Mouse (Mus musculus): ENCODE measurements around the gene Topors.

Topors gene

GRCm38 (mm10) chr4:40250984-40251383 lies 18.7 kb downstream of the Topors start:
- no peak for DNase-seq (ENCODE audit: extremely low spot score, low spot score)

DNA sequence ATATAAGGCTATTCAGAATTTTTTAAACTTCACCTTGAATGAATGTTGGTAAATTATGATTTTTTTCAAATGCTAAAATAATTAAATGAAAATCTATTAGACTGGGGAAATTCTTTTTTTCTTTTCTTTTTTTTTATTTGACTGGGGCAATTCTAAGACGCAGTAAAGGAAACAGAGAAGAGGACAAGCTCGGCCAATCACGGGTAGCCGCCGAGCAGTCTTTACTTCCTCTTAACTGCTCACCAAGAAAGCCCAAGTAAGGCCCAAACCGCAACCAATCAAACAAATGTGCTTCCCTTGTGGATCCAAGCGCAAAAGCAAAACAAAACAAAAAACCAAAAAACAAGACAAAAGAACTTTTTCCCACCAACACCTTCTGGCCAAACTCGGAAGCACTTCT lies 25.6 kb downstream of the Topors start:
- no peak for DNase-seq (ENCODE audit: extremely low spot score, low spot score)

GRCm38 (mm10) chr4:40243006-40243405 lies 26.6 kb downstream of the Topors start:
- DNase-seq (ENCODE audit: extremely low spot score, low spot score): no peak

- DNase-seq (ENCODE audit: extremely low spot score, low spot score): no peak
Measured at GRCm38 (mm10) chr4:40241928-40242327, 27.7 kb downstream of the Topors start.

DNA sequence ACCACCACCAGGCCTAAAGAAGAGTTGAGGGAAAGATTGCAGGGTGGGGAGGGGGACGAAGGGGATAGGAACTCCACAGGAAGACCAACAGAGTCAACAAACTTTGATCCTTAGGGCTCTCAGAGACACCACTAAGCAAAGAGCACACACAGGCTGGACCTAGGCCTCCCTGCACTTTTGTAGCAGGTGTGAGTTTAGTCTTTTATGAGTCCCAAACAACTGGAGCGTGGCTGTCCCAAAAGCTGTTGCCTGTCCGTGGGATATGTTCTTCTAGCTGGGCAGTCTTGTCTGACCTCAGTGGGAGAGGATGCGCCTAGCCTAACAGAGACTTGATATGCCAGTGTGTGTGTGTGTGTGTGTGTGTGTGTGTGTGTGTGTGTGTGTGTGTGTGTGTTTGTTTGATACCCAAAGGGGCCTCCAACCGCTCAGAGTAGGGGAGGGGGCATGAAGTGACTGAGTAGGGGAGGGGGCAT lies 29.3 kb downstream of the Topors start:
- peak; percentile 23 for DNase-seq (ENCODE audit: extremely low spot score, low spot score)

DNA sequence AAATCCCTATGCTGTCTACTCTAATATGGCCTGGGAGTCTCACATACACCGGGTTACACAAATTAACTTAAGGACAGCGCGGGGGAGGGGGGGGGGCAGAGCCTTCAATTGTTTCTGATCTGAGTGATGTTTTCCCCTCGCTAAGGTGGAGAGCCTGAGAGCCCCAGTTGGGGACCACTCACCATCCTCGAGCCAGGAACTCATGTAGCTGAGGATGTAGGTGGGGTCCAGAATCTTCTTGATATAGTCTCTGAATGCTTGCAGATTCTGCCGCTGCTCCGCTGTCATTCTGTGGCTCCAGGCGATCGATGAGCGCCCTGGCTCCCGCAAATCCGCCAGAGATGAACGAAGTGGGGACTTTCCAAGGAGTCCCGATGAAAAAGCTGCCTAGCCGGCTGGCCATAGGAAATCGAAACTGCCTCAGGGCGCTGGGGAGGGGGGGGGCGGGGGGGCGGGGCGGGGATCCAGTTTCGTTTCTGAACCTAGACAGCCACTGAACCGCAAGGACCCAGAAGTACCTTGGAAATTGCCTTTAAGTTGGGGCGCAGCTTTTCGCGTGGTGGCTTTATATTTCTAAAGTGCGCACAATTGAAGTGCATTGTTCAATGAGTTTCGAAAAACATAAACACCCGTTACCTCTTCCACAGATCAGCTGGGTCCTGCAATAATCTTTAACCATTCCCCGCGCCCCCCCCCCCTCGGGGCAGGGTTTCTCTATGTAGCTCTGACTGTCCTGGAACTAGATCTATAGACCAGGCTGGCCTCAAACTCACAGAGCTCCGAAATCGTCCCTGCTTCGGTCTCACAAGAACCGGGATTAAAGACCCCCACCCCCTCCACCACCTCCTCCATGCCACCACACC lies 30.0 kb downstream of the Topors start, which contains the start of gene Ddx58:
Gene Ddx58 (minus strand): TSS at position 420 of the 863 bp plus-strand sequence.
- peak; percentile 45 for DNase-seq (ENCODE audit: extremely low spot score, low spot score)

GRCm38 (mm10) chr4:40238483-40239408 lies 30.9 kb downstream of the Topors start:
- DNase-seq (ENCODE audit: extremely low spot score, low spot score): peak; percentile 30

DNA sequence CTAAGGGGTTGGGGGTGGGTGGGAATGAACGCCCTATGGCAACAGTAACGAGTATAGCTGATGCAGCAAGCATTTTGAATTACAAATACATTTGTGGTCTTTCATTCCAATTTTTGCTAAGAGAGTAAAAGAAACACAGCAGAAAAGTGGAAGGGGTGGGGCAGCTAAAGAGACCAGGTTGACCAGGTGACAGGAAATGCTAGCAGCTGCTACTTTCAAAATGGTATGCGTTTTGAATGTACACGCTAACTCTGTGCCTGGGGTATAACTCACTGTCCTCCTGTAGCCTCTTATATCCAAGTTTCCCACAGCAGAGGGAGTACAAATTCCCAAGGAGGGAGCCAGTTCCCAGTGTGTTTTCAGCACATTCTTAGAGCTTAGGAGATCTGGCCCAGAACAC lies 32.8 kb downstream of the Topors start:
- DNase-seq (ENCODE audit: extremely low spot score, low spot score): no peak

GRCm38 (mm10) chr4:40234256-40234655 lies 35.4 kb downstream of the Topors start:
- DNase-seq (ENCODE audit: extremely low spot score, low spot score): no peak

- DNase-seq (ENCODE audit: extremely low spot score, low spot score): no peak
Measured at GRCm38 (mm10) chr4:40233062-40233664, 36.5 kb downstream of the Topors start.

GRCm38 (mm10) chr4:40229723-40230122 lies 39.9 kb downstream of the Topors start:
- DNase-seq (ENCODE audit: extremely low spot score, low spot score): no peak

DNA sequence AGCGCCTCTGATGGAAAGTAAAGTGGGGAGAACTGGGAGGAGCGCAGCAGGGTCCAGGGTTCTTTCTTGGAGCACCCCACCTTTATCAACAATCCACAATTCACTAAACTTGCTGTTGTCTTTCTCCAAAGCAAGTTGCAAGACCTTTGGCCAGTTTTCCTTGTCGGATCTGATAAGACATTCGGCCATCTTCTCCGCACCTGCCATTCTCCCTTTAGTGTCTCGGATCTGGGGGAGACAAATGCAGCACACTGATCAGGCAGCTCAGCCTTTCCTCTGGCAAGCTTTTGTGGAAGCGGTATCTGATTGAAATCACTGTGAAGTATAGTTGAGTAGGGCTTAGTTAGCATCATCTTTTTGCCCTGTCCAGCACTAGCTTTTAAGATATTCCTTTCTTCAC lies 41.8 kb downstream of the Topors start:
- no peak for DNase-seq (ENCODE audit: extremely low spot score, low spot score)

- no peak for DNase-seq (ENCODE audit: extremely low spot score, low spot score)
Measured at GRCm38 (mm10) chr4:40227131-40227530, 42.5 kb downstream of the Topors start.

GRCm38 (mm10) chr4:40226095-40226494 lies 43.6 kb downstream of the Topors start:
- DNase-seq (ENCODE audit: extremely low spot score, low spot score): no peak

- no peak for DNase-seq (ENCODE audit: extremely low spot score, low spot score)
Measured at GRCm38 (mm10) chr4:40221876-40222585, 47.6 kb downstream of the Topors start.

DNA sequence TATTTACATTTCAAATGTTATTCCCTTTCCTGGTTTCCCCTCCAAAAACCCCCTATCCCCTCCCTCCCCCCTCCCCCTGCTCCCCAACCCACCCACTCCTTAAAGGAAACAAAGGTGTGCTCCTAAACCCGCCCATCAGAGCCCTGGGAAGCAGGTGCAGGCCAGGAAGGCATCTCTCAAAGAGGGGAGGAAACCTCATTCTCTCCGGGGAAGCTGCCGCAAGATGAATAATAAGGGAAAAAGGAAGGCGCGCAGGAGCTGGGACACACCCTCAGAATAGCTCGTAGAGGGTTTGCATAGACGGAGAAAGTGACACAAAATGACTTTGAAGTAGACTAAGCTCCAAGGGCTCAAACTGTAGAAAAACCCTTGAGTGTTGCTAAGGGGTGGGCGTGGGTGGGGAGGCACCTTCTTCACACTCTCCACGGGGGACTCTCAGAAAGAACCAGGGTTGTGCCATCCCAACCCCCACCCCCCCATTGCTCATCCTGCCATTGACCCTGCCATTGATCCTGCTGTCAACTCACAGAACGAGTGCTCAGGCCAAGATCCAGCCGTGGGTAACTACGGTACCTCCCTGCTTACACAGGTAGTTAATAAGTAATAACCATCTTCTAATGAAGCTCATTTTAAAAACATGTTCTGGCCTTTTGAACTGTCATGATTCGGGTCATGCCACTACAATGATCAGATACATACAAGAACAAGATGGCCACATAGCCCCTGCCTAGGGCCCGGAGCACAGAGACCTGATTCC lies 48.5 kb downstream of the Topors start:
- no peak for DNase-seq (ENCODE audit: extremely low spot score, low spot score)

GRCm38 (mm10) chr4:40220437-40220836 lies 49.2 kb downstream of the Topors start:
- no peak for DNase-seq (ENCODE audit: extremely low spot score, low spot score)

DNA sequence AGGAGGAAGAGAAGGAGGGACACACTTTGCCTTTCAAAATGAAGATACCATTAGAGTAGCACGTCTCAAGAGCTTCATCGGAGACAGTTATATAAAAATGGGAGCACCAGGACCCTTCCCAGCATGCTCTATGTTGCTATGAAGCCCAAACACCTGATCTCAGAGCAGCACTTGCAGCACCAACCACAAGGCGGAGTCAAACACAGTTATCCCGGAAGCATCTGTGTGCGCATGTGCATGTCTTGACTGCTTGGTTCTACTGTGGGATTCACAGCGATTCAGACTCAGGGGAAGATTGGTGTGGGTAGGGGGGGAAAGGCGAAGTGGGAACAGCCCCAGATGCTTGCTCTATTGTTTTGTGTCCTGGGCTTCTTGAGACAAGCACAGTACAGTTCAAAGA lies 51.3 kb downstream of the Topors start:
- DNase-seq (ENCODE audit: extremely low spot score, low spot score): no peak

DNA sequence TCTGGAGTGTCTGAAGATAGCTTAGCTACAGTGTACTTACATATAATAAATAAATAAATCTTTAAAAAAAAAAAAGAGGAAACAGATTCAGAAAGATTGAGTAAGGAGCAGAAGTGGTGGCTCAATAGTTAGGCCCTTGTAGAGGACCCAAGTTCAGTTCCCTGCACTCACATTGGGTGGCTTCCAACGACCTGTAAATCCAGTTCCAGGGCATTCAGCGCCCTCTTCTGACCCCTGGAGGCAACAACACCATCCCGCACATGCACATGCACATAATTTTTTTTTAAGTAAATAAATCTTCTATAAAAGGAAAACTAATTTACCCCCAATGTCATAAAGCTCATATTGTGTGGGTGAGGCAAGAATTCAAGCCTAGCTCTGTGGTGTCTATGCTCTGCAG lies 51.7 kb downstream of the Topors start:
- no peak for DNase-seq (ENCODE audit: extremely low spot score, low spot score)

GRCm38 (mm10) chr4:40212177-40212576 lies 57.5 kb downstream of the Topors start:
- no peak for DNase-seq (ENCODE audit: extremely low spot score, low spot score)
